Mouse (Mus musculus) heart, embryonic 14.5 days (tissue): ENCODE results near the gene Scn11a. TPM values are rescaled to one million over a fixed set of nuclear protein-coding genes. Genes with fewer than 3 reads are reported as not detected.

ENCODE experiments used
- ATAC-seq: fragments of 200-750 bp; cut with Nextera tagmentation; 2 replicates; pipeline ENCODE4 v1.8.0; 2017; ENCODE audit warnings: low read depth, moderate TSS enrichment; ENCODE audit not compliant: insufficient number of reproducible peaks, insufficient read depth, low FRiP score
- H3K27ac ChIP-seq, 2 experiments: fragments of 200-500 bp in 1 of 2; fragments of 300-500 bp in 1 of 2; sonication (generic) in 1 of 2; replicated peaks in 1 of 2; 2 replicates each; pipeline ENCODE4 v1.5.1; 2012 to 2014; ENCODE audit warnings: low read depth in 2 of 2, low read length in 2 of 2, control low read depth in 1 of 2, mild to moderate bottlenecking in 1 of 2, mixed read lengths in 1 of 2; ENCODE audit not compliant: control insufficient read depth in 1 of 2, insufficient read depth in 1 of 2
- H3K27me3 ChIP-seq: fragments of 300-500 bp; sonication (generic); 2 replicates; pipeline ENCODE4 v1.6.1; 2014; ENCODE audit warnings: mild to moderate bottlenecking, low read length, control low read depth; ENCODE audit not compliant: control insufficient read depth, insufficient read depth
- H3K36me3 ChIP-seq: fragments of 300-500 bp; sonication (generic); 2 replicates; pipeline ENCODE4 v1.6.1; 2014; ENCODE audit warnings: mild to moderate bottlenecking, control low read depth, low read length, mixed read lengths; ENCODE audit not compliant: control insufficient read depth, insufficient read depth
- H3K4me1 ChIP-seq, 2 experiments: fragments of 200-500 bp in 1 of 2; fragments of 300-500 bp in 1 of 2; sonication (generic) in 1 of 2; 2 replicates each; pipeline ENCODE4 v1.6.1; 2012 to 2014; ENCODE audit warnings: low read length in 2 of 2, control low read depth in 1 of 2, mixed read lengths in 1 of 2; ENCODE audit not compliant: control insufficient read depth in 2 of 2, insufficient read depth in 2 of 2
- H3K4me2 ChIP-seq: fragments of 300-500 bp; sonication (generic); 2 replicates; pipeline ENCODE4 v1.6.1; 2014; ENCODE audit warnings: mild to moderate bottlenecking, low read length
- H3K4me3 ChIP-seq, 2 experiments: fragments of 200-500 bp in 1 of 2; fragments of 300-500 bp in 1 of 2; sonication (generic) in 1 of 2; 2 replicates each; pipeline ENCODE4 v1.5.1; 2012 to 2014; ENCODE audit warnings: low read length in 2 of 2, mild to moderate bottlenecking in 2 of 2, control low read depth in 1 of 2, low read depth in 1 of 2, moderate library complexity in 1 of 2; ENCODE audit not compliant: control insufficient read depth in 1 of 2, insufficient read depth in 1 of 2
- H3K9ac ChIP-seq: fragments of 300-500 bp; sonication (generic); 2 replicates; pipeline ENCODE4 v1.6.1; 2014; ENCODE audit warnings: mild to moderate bottlenecking, low read length
- H3K9me3 ChIP-seq: fragments of 300-500 bp; sonication (generic); 2 replicates; pipeline ENCODE4 v1.6.1; 2016; ENCODE audit warnings: low read length, control low read depth; ENCODE audit not compliant: control insufficient read depth
- WGBS: fragments of 180-500 bp; shearing (Covaris S2); extraction: QIAGEN DNeasy Blood & Tissue Kit; methylation state at CpG from one replicate; pipeline ENCODE4 v1.1.7; 2014; 5-methylcytosine and 5-hydroxymethylcytosine counted together
- polyA plus RNA-seq: library from polyadenylated mRNA; unstranded; fragments of >200 nt; fragmentation: Nextera tagmentation; extraction: Ambion mirVana; gene quantifications from 2 replicates; pipeline ENCODE4 v1.2.1, GENCODE M21; 2014

Scn11a gene
- polyA plus RNA-seq = 0.11 TPM in 1 of 2 replicates, not detected in the other

- no peak for ATAC-seq
- WGBS = 30% methylated on average over 4 of the region's 4 CpGs
- H3K4me2 ChIP-seq = no peak within 1 kb of the TSS
- no peak within 1 kb of the TSS for H3K4me3 ChIP-seq
- H3K36me3 ChIP-seq = no peaks in the 10 kb centered on the region
- H3K9me3 ChIP-seq = no peaks in the 10 kb centered on the region
- no peak within 1 kb of the TSS for H3K9ac ChIP-seq
- no peaks in the 10 kb centered on the region for H3K27me3 ChIP-seq
- no peaks in the 10 kb centered on the region for H3K4me1 ChIP-seq
- no peak within 1 kb of the TSS for H3K27ac ChIP-seq
Measured at GRCm38 (mm10) chr9:119825297-119825696, at the start of gene Scn11a. Gene Scn11a (minus strand): TSS chr9:119825456.

DNA sequence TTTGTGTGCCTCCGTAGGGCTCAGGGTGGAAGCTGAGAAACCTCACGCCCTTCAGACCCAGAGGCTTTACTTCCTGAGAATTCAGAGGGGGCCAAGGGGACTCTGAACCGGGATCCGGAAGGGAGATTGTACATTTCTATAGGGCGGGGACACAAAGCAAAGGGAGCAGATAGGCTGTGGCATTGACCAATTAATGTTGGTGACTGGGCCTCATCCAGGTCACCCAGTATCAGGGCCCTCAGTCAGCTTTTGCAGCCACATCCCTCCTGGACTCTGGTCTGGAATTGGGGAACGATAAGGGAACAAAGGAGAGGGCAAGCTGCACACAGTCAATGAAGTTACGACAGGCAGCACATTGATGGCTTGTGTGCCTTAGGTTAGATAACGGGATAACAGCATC is 28.9 kb upstream of the Scn11a start:
- H3K27me3 ChIP-seq = no peaks in the 10 kb centered on the region
- no peak overlapping the region for H3K9ac ChIP-seq
- peaks cover 6% of the 10 kb centered on the region for H3K9me3 ChIP-seq
- 56% methylated on average over 8 of the region's 8 CpGs for WGBS
- no peaks in the 10 kb centered on the region for H3K36me3 ChIP-seq
- no peaks in the 10 kb centered on the region for H3K4me1 ChIP-seq
- H3K27ac ChIP-seq = no peak overlapping the region
- ATAC-seq = no peak
- H3K4me2 ChIP-seq = no peak overlapping the region
- H3K4me3 ChIP-seq = no peak overlapping the region

DNA sequence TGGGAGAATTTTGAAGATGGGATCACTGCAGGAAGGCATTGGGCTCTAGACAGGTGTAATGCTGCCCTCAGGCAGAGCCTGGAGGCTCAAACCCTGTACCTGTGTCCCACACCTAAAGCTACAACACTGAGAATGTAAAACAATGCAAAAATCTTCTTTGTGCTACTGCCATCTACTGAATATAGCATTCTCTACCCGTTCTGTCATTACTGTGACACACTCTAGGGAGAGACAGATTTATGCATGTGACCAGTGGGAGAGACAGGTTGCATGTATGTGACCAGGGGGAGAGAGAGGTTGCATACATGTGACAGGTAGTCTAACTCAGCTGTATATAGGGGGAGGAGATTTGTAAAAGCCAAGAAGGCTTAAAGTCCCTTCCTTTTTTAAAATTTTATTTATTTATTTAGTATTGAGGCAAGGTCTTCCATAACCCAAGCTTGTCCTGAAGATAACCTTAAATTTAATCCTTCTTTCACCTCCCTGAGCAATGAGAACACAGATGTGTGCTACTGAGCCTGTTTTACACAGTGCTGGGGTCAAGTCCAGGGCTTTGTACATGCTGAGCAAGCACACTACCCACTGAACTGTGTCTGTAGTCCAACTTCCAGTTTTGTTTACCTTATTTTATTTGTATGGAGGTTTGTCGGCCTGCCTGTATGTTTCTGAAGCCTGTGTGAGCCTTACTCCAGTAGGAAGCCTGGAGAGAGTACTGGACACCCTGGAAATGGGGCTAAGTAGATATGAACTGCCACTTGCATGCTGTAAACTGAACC is 28.0 kb upstream of the Scn11a start:
- WGBS = 73% methylated on average over 2 of the region's 2 CpGs

DNA sequence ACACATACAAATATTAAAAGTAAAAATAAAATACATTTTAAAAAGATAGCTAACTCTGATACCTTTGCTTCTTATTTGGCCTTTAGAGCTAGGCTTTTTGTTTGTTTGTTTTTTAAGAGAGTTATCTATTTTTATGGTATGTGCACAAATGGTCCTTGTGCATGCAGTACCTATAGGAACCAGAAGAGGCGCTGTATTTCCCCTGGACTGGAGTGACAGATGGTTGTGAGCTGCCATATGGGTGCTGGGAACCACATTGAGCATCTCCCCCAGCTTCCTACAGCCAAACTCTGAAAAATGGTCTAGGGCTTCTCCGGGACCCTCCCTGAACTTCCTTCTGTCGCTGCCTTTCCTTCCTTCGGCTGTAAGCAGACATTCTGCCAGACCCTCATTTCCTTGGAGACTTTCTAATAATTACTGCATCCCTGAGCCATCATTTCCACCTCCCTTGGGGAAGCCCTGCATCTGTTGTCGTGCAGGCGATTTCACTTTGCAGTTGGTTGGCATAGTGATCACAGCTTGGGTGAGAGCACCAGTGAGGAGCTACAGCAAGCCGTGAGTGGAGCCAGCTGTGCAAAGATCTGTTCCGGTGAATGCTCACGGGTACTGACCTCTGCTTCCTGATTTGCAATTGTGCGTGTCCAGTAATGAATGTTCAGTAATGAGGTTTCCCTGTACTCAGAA is 27.2 kb upstream of the Scn11a start:
- Histone ChIP-seq H3K4me3 (no peak overlapping the region), H3K27me3 (no peaks in the 10 kb centered on the region), H3K4me1 (no peaks in the 10 kb centered on the region), H3K4me2 (no peak overlapping the region), H3K9me3 (peaks cover 6% of the 10 kb centered on the region), H3K27ac (no peak overlapping the region), H3K36me3 (no peaks in the 10 kb centered on the region), H3K9ac (no peak overlapping the region)
- 78% methylated on average over 10 of the region's 10 CpGs for whole genome bisulfite sequencing
- ATAC-seq = no peak

More for the DNA sequence above, 28.0 kb upstream of the Scn11a start:
- Histone ChIP-seq H3K4me3 (no peak overlapping the region), H3K9me3 (peaks cover 6% of the 10 kb centered on the region), H3K27me3 (no peaks in the 10 kb centered on the region), H3K27ac (no peak overlapping the region), H3K4me2 (no peak overlapping the region), H3K4me1 (no peaks in the 10 kb centered on the region), H3K9ac (no peak overlapping the region), H3K36me3 (no peaks in the 10 kb centered on the region)
- ATAC-seq = no peak

GRCm38 (mm10) chr9:119849214-119849613 is 24.0 kb upstream of the Scn11a start:
- 22% methylated on average over 8 of the region's 8 CpGs for WGBS
- no peaks in the 10 kb centered on the region for H3K36me3 ChIP-seq
- H3K4me1 ChIP-seq = no peaks in the 10 kb centered on the region
- no peak overlapping the region for H3K27ac ChIP-seq
- no peak for ATAC-seq
- H3K4me2 ChIP-seq = no peak overlapping the region
- H3K27me3 ChIP-seq = no peaks in the 10 kb centered on the region
- no peak overlapping the region for H3K4me3 ChIP-seq
- no peak overlapping the region for H3K9ac ChIP-seq
- no peaks in the 10 kb centered on the region for H3K9me3 ChIP-seq

- H3K4me1 ChIP-seq = no peaks in the 10 kb centered on the region
- H3K27me3 ChIP-seq = no peaks in the 10 kb centered on the region
- ATAC-seq = no peak
- H3K27ac ChIP-seq = no peak overlapping the region
- no peaks in the 10 kb centered on the region for H3K36me3 ChIP-seq
- H3K9me3 ChIP-seq = no peaks in the 10 kb centered on the region
- 43% methylated on average over 7 of the region's 7 CpGs for WGBS
- no peak overlapping the region for H3K4me2 ChIP-seq
- no peak overlapping the region for H3K4me3 ChIP-seq
- H3K9ac ChIP-seq = no peak overlapping the region
Measured at GRCm38 (mm10) chr9:119848671-119849070, 23.4 kb upstream of the Scn11a start.

DNA sequence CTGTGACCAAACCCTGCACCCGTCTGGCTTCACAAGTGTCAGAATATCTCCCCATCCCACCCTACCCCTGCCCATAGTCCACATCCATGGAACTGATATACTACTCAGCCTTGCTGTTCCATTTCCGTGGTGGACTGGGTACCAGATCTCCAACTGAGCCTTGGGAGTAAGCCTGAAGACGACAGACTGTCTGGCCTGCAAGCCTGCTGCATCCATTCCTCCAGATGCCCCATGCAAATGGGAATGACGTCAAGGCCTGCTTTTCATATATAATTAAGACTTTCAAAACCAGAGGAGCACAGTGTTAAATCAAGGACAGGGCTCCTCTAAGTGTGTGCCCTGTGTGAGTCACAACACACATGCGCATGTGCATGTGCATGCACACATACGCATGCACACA is 21.9 kb upstream of the Scn11a start:
- Histone ChIP-seq H3K27ac (no peak overlapping the region), H3K4me1 (no peaks in the 10 kb centered on the region), H3K27me3 (no peaks in the 10 kb centered on the region), H3K4me2 (no peak overlapping the region), H3K4me3 (no peak overlapping the region), H3K9me3 (no peaks in the 10 kb centered on the region), H3K36me3 (no peaks in the 10 kb centered on the region), H3K9ac (no peak overlapping the region)
- no peak for ATAC-seq
- 74% methylated on average over 6 of the region's 6 CpGs for WGBS
